Mouse (Mus musculus): Measurements from ENCODE around the gene Mageb2. TPM values are rescaled to one million over a fixed set of nuclear protein-coding genes. Genes with fewer than 3 reads are reported as not detected.
"Not testable (repeated sequence)": the region's sequence is repeated elsewhere in the genome, so short reads cannot be mapped to it uniquely, and the experiment has no call there.

Gene Mageb2
- polyA plus RNA-seq (2015; fragmentation: Nextera tagmentation; extraction: Ambion mirVana), result not detected in 2 replicates

GRCm38 (mm10) chrX:91331390-91331789 lies at the start of gene Mageb2:
Gene Mageb2 (plus strand): TSS chrX:91331690.
- WGBS, result 83% methylated on average over 2 of the region's 2 CpGs
- H3K9me3 ChIP-seq (ENCODE audit: low read length); H3K36me3 ChIP-seq (ENCODE audit: insufficient read depth, low read length); ATAC-seq (ENCODE audit: low FRiP score, low TSS enrichment); H3K4me2 ChIP-seq (replicated peaks; ENCODE audit: low read depth, low read length); H3K4me3 ChIP-seq (ENCODE audit: low read length); H3K27me3 ChIP-seq (ENCODE audit: insufficient read depth, low read length); H3K27ac ChIP-seq (ENCODE audit: low read length); H3K9ac ChIP-seq (replicated peaks; ENCODE audit: low read length); H3K4me1 ChIP-seq (ENCODE audit: insufficient read depth, low read length): not testable (repeated sequence)

GRCm38 (mm10) chrX:91313256-91313655 lies 18.2 kb upstream of the Mageb2 start:
- H3K27ac ChIP-seq (ENCODE audit: low read length); H3K4me3 ChIP-seq (ENCODE audit: low read length); H3K27me3 ChIP-seq (ENCODE audit: insufficient read depth, low read length); ATAC-seq (ENCODE audit: low FRiP score, low TSS enrichment); H3K36me3 ChIP-seq (ENCODE audit: insufficient read depth, low read length); H3K4me2 ChIP-seq (replicated peaks; ENCODE audit: low read depth, low read length); H3K4me1 ChIP-seq (ENCODE audit: insufficient read depth, low read length); H3K9ac ChIP-seq (replicated peaks; ENCODE audit: low read length); H3K9me3 ChIP-seq (ENCODE audit: low read length): not testable (repeated sequence)
- 93% methylated on average over 9 of the region's 9 CpGs for WGBS

Other genes with a start within 250 kb of the Mageb2 start
- not detected in 2 replicates for gene Gm5072, start 60.8 kb downstream of the Mageb2 start, polyA plus RNA-seq (2015; fragmentation: Nextera tagmentation; extraction: Ambion mirVana)
- not detected in 2 replicates for gene Gm8914, start 148.4 kb downstream of the Mageb2 start, polyA plus RNA-seq (2015; fragmentation: Nextera tagmentation; extraction: Ambion mirVana)
- not detected in 2 replicates for gene 1700084M14Rik, start 244.2 kb downstream of the Mageb2 start, polyA plus RNA-seq (2015; fragmentation: Nextera tagmentation; extraction: Ambion mirVana)

All from kidney, embryonic 16.5 days (tissue).